Mouse (Mus musculus) ES-E14 (cell line): ENCODE results near the gene Lsm4. TPM values are rescaled to one million over a fixed set of nuclear protein-coding genes. Genes with fewer than 3 reads are reported as not detected.

ENCODE experiments used
- DNase-seq: peaks from one replicate; pipeline ENCODE4 v3.0.0-alpha.2; 2013; ENCODE audit warnings: low read depth, low spot score
- H3K27ac ChIP-seq: 2 replicates; pipeline ENCODE4 v1.5.1; 2012; ENCODE audit warnings: low read depth, mild to moderate bottlenecking, low read length, moderate library complexity, mixed read lengths; ENCODE audit not compliant: poor library complexity, insufficient read depth, severe bottlenecking
- H3K36me3 ChIP-seq: 2 replicates; pipeline ENCODE4 v1.6.1; 2012; ENCODE audit warnings: mild to moderate bottlenecking, low read length, moderate library complexity, mixed read lengths; ENCODE audit not compliant: control insufficient read depth, poor library complexity, insufficient read depth, severe bottlenecking
- H3K4me1 ChIP-seq, 2 experiments: fragments of 150-350 bp in 1 of 2; sonication (generic) in 1 of 2; 2 replicates each; pipeline ENCODE4 v1.6.1; 2012; ENCODE audit warnings: low read length in 2 of 2, mild to moderate bottlenecking in 1 of 2, mixed read lengths in 1 of 2; ENCODE audit not compliant: control insufficient read depth in 2 of 2, insufficient read depth in 2 of 2, poor library complexity in 1 of 2
- H3K4me3 ChIP-seq, 2 experiments: fragments of 150-350 bp in 1 of 2; sonication (generic) in 1 of 2; 2 replicates each; pipeline ENCODE4 v1.5.1; 2012; ENCODE audit warnings: low read length in 2 of 2, low read depth in 1 of 2, mild to moderate bottlenecking in 1 of 2, mixed read lengths in 1 of 2; ENCODE audit not compliant: insufficient read depth in 1 of 2, poor library complexity in 1 of 2, severe bottlenecking in 1 of 2
- H3K9ac ChIP-seq: 2 replicates; pipeline ENCODE4 v1.6.1; 2012; ENCODE audit warnings: low read depth, mild to moderate bottlenecking, low read length, mixed read lengths; ENCODE audit not compliant: poor library complexity, insufficient read depth, severe bottlenecking
- H3K9me3 ChIP-seq: fragments of 150-350 bp; sonication (generic); 2 replicates; pipeline ENCODE4 v1.6.1; 2012; ENCODE audit warnings: low read depth, mild to moderate bottlenecking, low read length; ENCODE audit not compliant: control insufficient read depth, insufficient read depth
- CHD2 ChIP-seq: IDR thresholded peaks from 2 replicates; pipeline ENCODE4 v1.6.1; 2014; ENCODE audit warnings: mild to moderate bottlenecking, low read depth, low read length, inconsistent platforms
- HCFC1 ChIP-seq: IDR thresholded peaks from 2 replicates; pipeline ENCODE4 v1.6.1; 2012; ENCODE audit warnings: low read length, inconsistent platforms, borderline replicate concordance; ENCODE audit not compliant: insufficient read depth
- MAFK ChIP-seq: IDR thresholded peaks from 2 replicates; pipeline ENCODE4 v1.6.1; 2014; ENCODE audit warnings: mild to moderate bottlenecking, low read depth, low read length, inconsistent platforms; ENCODE audit not compliant: insufficient read depth
- ZC3H11A ChIP-seq: IDR thresholded peaks from 2 replicates; pipeline ENCODE4 v1.6.1; 2012; ENCODE audit warnings: low read depth, mild to moderate bottlenecking, inconsistent platforms, low read length, borderline replicate concordance
- ZNF384 ChIP-seq: IDR thresholded peaks from 2 replicates; pipeline ENCODE4 v1.6.1; 2012; ENCODE audit warnings: low read depth, low read length, inconsistent platforms
- in situ Hi-C, 2 experiments: fragments of 600-800 bp; cut with MboI; formaldehyde crosslinking; loops; one replicate each; pipeline ENCODE4 v1.15.1; 2025; ENCODE audit warnings: low sequenced_read_pairs in 2 of 2, inconsistent platforms in 1 of 2; ENCODE audit not compliant: unreplicated experiment in 2 of 2
- total RNA-seq: library from RNA; depleted of rRNA; stranded (reverse); fragments of 300-350 nt; gene quantifications from 2 replicates; pipeline ENCODE4 v1.2.3, GENCODE M21; 2012

Gene Lsm4
- total RNA-seq, 1 experiment: 171 TPM

- no peak for TF ChIP-seq HCFC1
- TF ChIP-seq CHD2: no peak
- TF ChIP-seq ZNF384: no peak
- no peak for TF ChIP-seq MAFK
- no peak for TF ChIP-seq ZC3H11A
- no peak overlapping the region for H3K4me3 ChIP-seq
- no peak for DNase-seq
- in situ Hi-C loops: no loop called here
- H3K36me3 ChIP-seq: no peaks in the 10 kb centered on the region; the same call in 1 of the 2 replicates
- H3K9me3 ChIP-seq: no peaks in the 10 kb centered on the region
- H3K4me1 ChIP-seq: peaks cover 12 to 25% of the 10 kb centered on the region in 2 experiments
- no peak overlapping the region for H3K9ac ChIP-seq
- H3K27ac ChIP-seq: no peak overlapping the region
These were observed 39.0 kb upstream of the Lsm4 start for GRCm38 (mm10) chr8:70634066-70634465.

GRCm38 (mm10) chr8:70635527-70635926 is 37.5 kb upstream of the Lsm4 start:
- DNase-seq: no peak
- Histone ChIP-seq H3K36me3 (no peaks in the 10 kb centered on the region), H3K9ac (no peak overlapping the region), H3K4me3 (no peak overlapping the region), H3K9me3 (no peaks in the 10 kb centered on the region), H3K27ac (no peak overlapping the region; the same call in 1 of the 2 replicates), H3K4me1 (peaks cover 13 to 27% of the 10 kb centered on the region in 2 experiments)
- no peak for TF ChIP-seq CHD2
- no peak for TF ChIP-seq MAFK
- no peak for TF ChIP-seq ZNF384
- in situ Hi-C loops: no loop called here

GRCm38 (mm10) chr8:70636838-70637237 is 36.2 kb upstream of the Lsm4 start:
- no peak overlapping the region for H3K4me3 ChIP-seq
- TF ChIP-seq ZNF384 (no peak), ZC3H11A (no peak), CHD2 (no peak), MAFK (no peak), HCFC1 (no peak)
- no peaks in the 10 kb centered on the region for H3K9me3 ChIP-seq
- H3K9ac ChIP-seq: no peak overlapping the region
- peaks cover 13 to 25% of the 10 kb centered on the region in 2 experiments for H3K4me1 ChIP-seq
- H3K27ac ChIP-seq: no peak overlapping the region
- H3K36me3 ChIP-seq: no peaks in the 10 kb centered on the region
- DNase-seq: no peak
- in situ Hi-C loops: no loop called here

- no peak for DNase-seq
- Histone ChIP-seq H3K9ac (no peak overlapping the region), H3K36me3 (no peaks in the 10 kb centered on the region), H3K9me3 (no peaks in the 10 kb centered on the region), H3K27ac (no peak overlapping the region), H3K4me3 (no peak overlapping the region), H3K4me1 (peaks cover 13 to 23% of the 10 kb centered on the region in 2 experiments)
- no peak for TF ChIP-seq ZNF384
- TF ChIP-seq CHD2: no peak
- TF ChIP-seq MAFK: no peak
- TF ChIP-seq ZC3H11A: no peak
- no peak for TF ChIP-seq HCFC1
- in situ Hi-C loops: no loop called here
These were observed 34.3 kb upstream of the Lsm4 start for GRCm38 (mm10) chr8:70638752-70639151.

GRCm38 (mm10) chr8:70643019-70643418 is 30.0 kb upstream of the Lsm4 start:
- H3K4me1 ChIP-seq: peaks cover 20 to 39% of the 10 kb centered on the region in 2 experiments
- H3K36me3 ChIP-seq: no peaks in the 10 kb centered on the region
- in situ Hi-C loops: no loop called here
- TF ChIP-seq ZC3H11A (no peak), ZNF384 (no peak), HCFC1 (no peak), CHD2 (no peak), MAFK (no peak)
- no peak overlapping the region for H3K9ac ChIP-seq
- H3K4me3 ChIP-seq: no peak overlapping the region
- DNase-seq: no peak
- H3K27ac ChIP-seq: no peak overlapping the region
- no peaks in the 10 kb centered on the region for H3K9me3 ChIP-seq
